In genomic region chr11:61590516-61591213, GRCm38 (mm10) we compare ENCODE assay signal across 11 mouse cellular contexts. TPM values are rescaled to one million over a fixed set of nuclear protein-coding genes. Genes with fewer than 3 reads are reported as not detected.
DNase-seq lines count a peak whose midpoint lies in the region; ATAC-seq and TF ChIP-seq lines count a peak whose summit lies in the region.
"Had no signal": no experiment of that assay in that cellular context is flagged by ENCODE, and none has a peak within 500 bp of the region (broad histone marks: within the 10 kb centered on the region; RNA-seq: fewer than 3 reads in every experiment).

No protein-coding gene starts in this region.

- no peaks in the 10 kb centered on the region for H3K4me1 ChIP-seq in forebrain, postnatal 0 days (ENCODE audit: insufficient read depth)
- no peaks in the 10 kb centered on the region for H3K4me1 ChIP-seq in forebrain, embryonic 16.5 days (replicated peaks; ENCODE audit: control insufficient read depth, insufficient read depth, low read length)
- no peaks in the 10 kb centered on the region for H3K4me1 ChIP-seq in heart, embryonic 13.5 days
- H3K4me1 ChIP-seq: hindbrain, embryonic 13.5 days; neural tube, embryonic 13.5 days had no signal

- H3K9me3 ChIP-seq in forebrain, postnatal 0 days (ENCODE audit: low read length) = no peaks in the 10 kb centered on the region
- no peaks in the 10 kb centered on the region for H3K9me3 ChIP-seq in forebrain, embryonic 16.5 days (ENCODE audit: control insufficient read depth, low read length)
- no peaks in the 10 kb centered on the region for H3K9me3 ChIP-seq in heart, embryonic 13.5 days
- H3K9me3 ChIP-seq: embryonic facial prominence, embryonic 15.5 days; hindbrain, embryonic 13.5 days; neural tube, embryonic 13.5 days had no signal

- no peak overlapping the region for H3K4me3 ChIP-seq in forebrain, postnatal 0 days (ENCODE audit: low read depth, low read length)
- no peak overlapping the region for H3K4me3 ChIP-seq in forebrain, embryonic 16.5 days (replicated peaks; ENCODE audit: low read length)
- H3K4me3 ChIP-seq in heart, embryonic 13.5 days = no peak overlapping the region
- H3K4me3 ChIP-seq: embryonic facial prominence, embryonic 15.5 days; hindbrain, embryonic 13.5 days; neural tube, embryonic 13.5 days had no signal

- DNase-seq in forebrain, postnatal 0 days = peak; percentile 44
- DNase-seq in adipocyte (ENCODE audit: low spot score) = peak; percentile 93
- DNase-seq in layer of hippocampus, adult 9-11 months = peak; percentile 63
- no peak for DNase-seq in T-cell, adult 2 months (ENCODE audit: low spot score)
- no peak for DNase-seq in left cerebral cortex, postnatal 36 days (ENCODE audit: low spot score in 2 of 2)
- DNase-seq in embryo, embryonic 11 days = no peak

- no peaks in the 10 kb centered on the region for H3K36me3 ChIP-seq in forebrain, postnatal 0 days (ENCODE audit: insufficient read depth)
- no peaks in the 10 kb centered on the region for H3K36me3 ChIP-seq in forebrain, embryonic 16.5 days (ENCODE audit: control insufficient read depth, insufficient read depth)
- no peaks in the 10 kb centered on the region for H3K36me3 ChIP-seq in heart, embryonic 13.5 days
- H3K36me3 ChIP-seq: embryonic facial prominence, embryonic 15.5 days; hindbrain, embryonic 13.5 days; neural tube, embryonic 13.5 days had no signal

- H3K9ac ChIP-seq in forebrain, postnatal 0 days = no peak overlapping the region
- no peak overlapping the region for H3K9ac ChIP-seq in forebrain, embryonic 16.5 days (replicated peaks; ENCODE audit: low read depth, low read length)
- no peak overlapping the region for H3K9ac ChIP-seq in heart, embryonic 13.5 days
- H3K9ac ChIP-seq: embryonic facial prominence, embryonic 15.5 days; hindbrain, embryonic 13.5 days; neural tube, embryonic 13.5 days had no signal

- ATAC-seq in forebrain, postnatal 0 days = no peak
- no peak for ATAC-seq in forebrain, embryonic 16.5 days
- no peak for ATAC-seq in heart, embryonic 13.5 days (ENCODE audit: extremely low read depth, insufficient number of reproducible peaks, low FRiP score, low TSS enrichment)

- intact Hi-C loops in left cerebral cortex, postnatal 36 days (cut with DNase I) = no loop called here

- WGBS in forebrain, postnatal 0 days = 64% methylated on average over 7 of the region's 7 CpGs
- WGBS in forebrain, embryonic 16.5 days = 58% methylated on average over 7 of the region's 7 CpGs
- 46% methylated on average over 7 of the region's 7 CpGs for WGBS in heart, embryonic 13.5 days

- H3K27ac ChIP-seq in forebrain, postnatal 0 days (ENCODE audit: low read depth, low read length) = no peak overlapping the region
- no peak overlapping the region for H3K27ac ChIP-seq in forebrain, embryonic 16.5 days (ENCODE audit: low read length)
- H3K27ac ChIP-seq in heart, embryonic 13.5 days (replicated peaks) = 0 out of 2 replicates have a peak overlapping the region, but pooled peaks have one; percentile 9
- H3K27ac ChIP-seq: embryonic facial prominence, embryonic 15.5 days; hindbrain, embryonic 13.5 days; neural tube, embryonic 13.5 days had no signal

- H3K4me2 ChIP-seq in forebrain, postnatal 0 days (ENCODE audit: low read depth) = no peak overlapping the region
- H3K4me2 ChIP-seq in forebrain, embryonic 16.5 days (ENCODE audit: low read length) = no peak overlapping the region
- H3K4me2 ChIP-seq in heart, embryonic 13.5 days = no peak overlapping the region
- H3K4me2 ChIP-seq: embryonic facial prominence, embryonic 15.5 days; hindbrain, embryonic 13.5 days; neural tube, embryonic 13.5 days had no signal

- TF ChIP-seq CTCF in forebrain, postnatal 0 days (IDR thresholded peaks at IDR 0.05; ENCODE audit: low read depth) = no peak

- no peaks in the 10 kb centered on the region for H3K27me3 ChIP-seq in forebrain, postnatal 0 days (ENCODE audit: insufficient read depth, low read length)
- H3K27me3 ChIP-seq in forebrain, embryonic 16.5 days (replicated peaks; ENCODE audit: control insufficient read depth, insufficient read depth, low read length) = no peaks in the 10 kb centered on the region
- no peaks in the 10 kb centered on the region for H3K27me3 ChIP-seq in heart, embryonic 13.5 days (replicated peaks)
- H3K27me3 ChIP-seq: embryonic facial prominence, embryonic 15.5 days; hindbrain, embryonic 13.5 days; neural tube, embryonic 13.5 days had no signal

RNA-seq across cellular contexts. Expression of gene Epn2, which starts 11.2 kb away (rescaled TPM):
- total RNA-seq in forebrain, postnatal 0 days (2014; rRNA removed) = 68.9 and 80.6 TPM in 2 replicates
- 60.7 and 77.3 TPM in 2 replicates for polyA plus RNA-seq in forebrain, postnatal 0 days (2015; fragmentation: Nextera tagmentation; extraction: Ambion mirVana)
- 74.6 and 92.8 TPM in 2 replicates for polyA plus RNA-seq in forebrain, embryonic 16.5 days (2015; fragmentation: Nextera tagmentation; extraction: Ambion mirVana)
- polyA plus RNA-seq in heart, embryonic 13.5 days (2015; fragmentation: Nextera tagmentation; extraction: Ambion mirVana) = 19.8 and 20.5 TPM in 2 replicates
- 100 to 1,000 TPM; 111 to 126 TPM for total RNA-seq in left cerebral cortex, postnatal 36 days (2021)

Comparison
In these comparisons a context has a peak if more than half of its experiments do, and no peak if none do; other contexts are left out.
1. DNase-seq: peak in forebrain, postnatal 0 days (single experiment), adipocyte (single experiment) and layer of hippocampus, adult 9-11 months (single experiment); none in T-cell, adult 2 months (single experiment), left cerebral cortex, postnatal 36 days (0 of 2) and embryo, embryonic 11 days (single experiment).